Mouse (Mus musculus) lung, postnatal 0 days (tissue): ENCODE measurements around the gene Timeless.

ENCODE experiments used
- CTCF ChIP-seq: IDR thresholded peaks from 2 replicates; pipeline ENCODE4 v1.5.1; 2016; ENCODE audit warnings: antibody characterized with exemption, mild to moderate bottlenecking
- EP300 ChIP-seq: IDR thresholded peaks from 2 replicates; pipeline ENCODE4 v1.6.1; 2016; ENCODE audit warnings: antibody characterized with exemption, mild to moderate bottlenecking, control low read depth

GRCm38 (mm10) chr10:128259946-128260345 is 28.1 kb downstream of the Timeless start:
- TF ChIP-seq CTCF (no peak), EP300 (no peak)
